Mouse (Mus musculus) ES-Bruce4 (cell line): Measurements from ENCODE around the gene Pdgfb. TPM values are rescaled to one million over a fixed set of nuclear protein-coding genes. Genes with fewer than 3 reads are reported as not detected.

ENCODE experiments used
- H3K27ac ChIP-seq: 2 replicates; pipeline ENCODE4 v1.5.1; 2012; ENCODE audit warnings: low read length, inconsistent platforms; ENCODE audit not compliant: insufficient read depth
- H3K27me3 ChIP-seq: 2 replicates; pipeline ENCODE4 v1.6.1; 2012; ENCODE audit warnings: mild to moderate bottlenecking, low read length, inconsistent platforms; ENCODE audit not compliant: control insufficient read depth, poor library complexity, insufficient read depth, severe bottlenecking
- H3K36me3 ChIP-seq: 2 replicates; pipeline ENCODE4 v1.6.1; 2012; ENCODE audit warnings: inconsistent platforms, mild to moderate bottlenecking, low read length, moderate library complexity; ENCODE audit not compliant: control insufficient read depth, poor library complexity, insufficient read depth, severe bottlenecking
- H3K4me1 ChIP-seq: one replicate; pipeline ENCODE4 v1.8.1; 2011; ENCODE audit warnings: low read length; ENCODE audit not compliant: control insufficient read depth, insufficient read depth
- H3K4me3 ChIP-seq: 2 replicates; pipeline ENCODE4 v1.5.1; 2011; ENCODE audit warnings: low read depth, mild to moderate bottlenecking, low read length
- H3K9ac ChIP-seq: 2 replicates; pipeline ENCODE4 v1.6.1; 2012; ENCODE audit warnings: low read depth, mild to moderate bottlenecking, inconsistent platforms; ENCODE audit not compliant: poor library complexity, severe bottlenecking
- H3K9me3 ChIP-seq: replicated peaks from 2 replicates; pipeline ENCODE4 v1.6.1; 2012; ENCODE audit warnings: mild to moderate bottlenecking, low read length, inconsistent platforms; ENCODE audit not compliant: control insufficient read depth, poor library complexity, insufficient read depth, severe bottlenecking
- CTCF ChIP-seq: IDR thresholded peaks from one replicate; pipeline ENCODE4 v1.8.1; 2011; ENCODE audit warnings: low read depth, low read length
- EP300 ChIP-seq: IDR thresholded peaks from 2 replicates; pipeline ENCODE4 v1.6.1; 2011; ENCODE audit warnings: low read depth, low read length; ENCODE audit not compliant: insufficient read depth
- POLR2A ChIP-seq: IDR thresholded peaks from one replicate; pipeline ENCODE4 v1.8.1; 2011; ENCODE audit warnings: low read length; ENCODE audit not compliant: insufficient read depth
- polyA plus RNA-seq: library from polyadenylated mRNA; stranded (reverse); fragments of >200 nt; gene quantifications from 2 replicates; pipeline ENCODE4 v1.2.4, GENCODE M21; 2011; ENCODE audit warnings: low read depth; ENCODE audit not compliant: missing spikeins, insufficient read depth, insufficient read length

Pdgfb gene
- polyA plus RNA-seq, 1 experiment = 17.1 TPM

GRCm38 (mm10) chr15:79967346-79967745 lies 47.4 kb downstream of the Pdgfb start:
- Histone ChIP-seq H3K4me1 (no peaks in the 10 kb centered on the region), H3K27me3 (no peaks in the 10 kb centered on the region), H3K9ac (no peak overlapping the region), H3K4me3 (no peak overlapping the region), H3K27ac (no peak overlapping the region), H3K9me3 (no peaks in the 10 kb centered on the region), H3K36me3 (peaks cover 19% of the 10 kb centered on the region)
- no peak for TF ChIP-seq POLR2A
- no peak for TF ChIP-seq EP300
- TF ChIP-seq CTCF = no peak

- no peaks in the 10 kb centered on the region for H3K27me3 ChIP-seq
- peaks cover 17% of the 10 kb centered on the region for H3K36me3 ChIP-seq
- H3K4me1 ChIP-seq = peaks cover 2% of the 10 kb centered on the region
- no peak overlapping the region for H3K9ac ChIP-seq
- H3K27ac ChIP-seq = no peak overlapping the region
- TF ChIP-seq CTCF (no peak), EP300 (no peak)
- no peak overlapping the region for H3K4me3 ChIP-seq
- no peaks in the 10 kb centered on the region for H3K9me3 ChIP-seq
Observed at GRCm38 (mm10) chr15:79964376-79964775, 50.4 kb downstream of the Pdgfb start.

GRCm38 (mm10) chr15:79962661-79963060 lies 52.1 kb downstream of the Pdgfb start:
- Histone ChIP-seq H3K27me3 (no peaks in the 10 kb centered on the region), H3K27ac (no peak overlapping the region), H3K4me1 (peaks cover 2% of the 10 kb centered on the region), H3K9ac (no peak overlapping the region), H3K9me3 (no peaks in the 10 kb centered on the region), H3K36me3 (peaks cover 11% of the 10 kb centered on the region), H3K4me3 (peak overlapping the region; percentile 2; the same call in 1 of the 2 replicates)
- no peak for TF ChIP-seq CTCF
- TF ChIP-seq EP300 = no peak
- no peak for TF ChIP-seq POLR2A

DNA sequence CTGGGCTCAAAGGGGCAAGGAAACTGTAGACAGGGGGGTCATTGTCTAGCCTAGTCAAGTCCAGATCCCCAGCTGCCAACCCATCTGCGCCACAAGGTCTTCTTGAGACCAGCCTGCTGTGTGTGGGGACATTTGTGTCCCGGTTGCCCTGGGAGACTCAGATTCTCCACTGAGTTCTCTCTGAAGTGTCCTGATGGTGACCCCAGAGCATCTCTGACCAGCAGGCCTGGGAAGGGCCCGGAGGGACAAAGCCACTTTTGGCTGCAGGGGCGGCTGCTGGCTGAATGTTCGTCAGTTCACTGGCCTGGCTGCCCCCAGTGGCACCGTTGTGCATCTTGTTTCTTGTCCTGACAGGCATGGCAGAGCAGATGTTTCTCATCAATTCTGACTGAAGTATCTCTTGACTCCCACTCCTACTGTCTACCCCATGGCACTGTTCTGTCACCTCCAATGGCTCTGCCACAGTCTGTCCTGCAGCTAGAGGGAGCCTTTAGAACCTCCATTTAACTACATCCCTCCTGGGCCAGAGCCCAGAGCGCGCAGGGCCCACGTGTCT lies 53.3 kb downstream of the Pdgfb start:
- Histone ChIP-seq H3K9me3 (no peaks in the 10 kb centered on the region), H3K27me3 (no peaks in the 10 kb centered on the region), H3K36me3 (peaks cover 9% of the 10 kb centered on the region), H3K9ac (no peak overlapping the region), H3K4me3 (no peak overlapping the region), H3K27ac (no peak overlapping the region), H3K4me1 (peaks cover 2% of the 10 kb centered on the region)
- peak; percentile 39 for TF ChIP-seq CTCF
- TF ChIP-seq POLR2A = no peak

DNA sequence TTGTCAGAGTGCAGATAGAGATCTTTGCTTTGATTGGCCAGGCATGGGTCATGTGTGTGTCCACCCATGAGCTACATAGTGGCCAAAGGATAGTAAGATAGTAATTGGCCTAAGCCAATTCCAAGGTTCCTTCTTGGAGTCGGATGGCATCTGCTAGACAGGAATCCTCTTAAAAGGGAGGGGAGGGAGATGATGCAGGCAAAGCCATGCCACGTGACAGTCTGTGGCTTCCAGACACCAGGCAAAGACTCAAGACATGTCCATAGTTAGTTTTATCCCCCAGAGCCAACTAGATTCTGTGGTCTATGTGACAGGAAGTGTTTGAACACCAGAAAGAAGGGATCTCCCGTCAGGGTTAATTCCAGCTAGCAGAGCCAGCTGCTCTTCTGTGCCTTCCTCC lies 56.4 kb downstream of the Pdgfb start:
- H3K4me1 ChIP-seq = peaks cover 5% of the 10 kb centered on the region
- H3K27ac ChIP-seq = no peak overlapping the region
- TF ChIP-seq POLR2A (no peak), EP300 (no peak), CTCF (no peak)
- no peak overlapping the region for H3K4me3 ChIP-seq
- no peaks in the 10 kb centered on the region for H3K27me3 ChIP-seq
- H3K9ac ChIP-seq = no peak overlapping the region
- no peaks in the 10 kb centered on the region for H3K9me3 ChIP-seq
- peaks cover 11% of the 10 kb centered on the region for H3K36me3 ChIP-seq

GRCm38 (mm10) chr15:79956559-79956958 lies 58.2 kb downstream of the Pdgfb start:
- H3K4me3 ChIP-seq = no peak overlapping the region

More at GRCm38 (mm10) chr15:79956559-79956958, 58.2 kb downstream of the Pdgfb start:
- H3K27ac ChIP-seq = no peak overlapping the region
- H3K36me3 ChIP-seq = peaks cover 11% of the 10 kb centered on the region
- no peak overlapping the region for H3K9ac ChIP-seq
- TF ChIP-seq EP300 (no peak), CTCF (no peak), POLR2A (no peak)
- H3K27me3 ChIP-seq = no peaks in the 10 kb centered on the region
- H3K9me3 ChIP-seq = no peaks in the 10 kb centered on the region
- H3K4me1 ChIP-seq = peaks cover 5% of the 10 kb centered on the region
